Mouse (Mus musculus) liver, embryonic 16.5 days (tissue): ENCODE results near the gene Fam98c. TPM values are rescaled to one million over a fixed set of nuclear protein-coding genes. Genes with fewer than 3 reads are reported as not detected.

Source experiments
- ATAC-seq: fragments of 200-750 bp; cut with Nextera tagmentation; 2 replicates; pipeline ENCODE4 v1.8.0; 2017; ENCODE audit warnings: low read depth, mild to moderate bottlenecking, moderate number of reproducible peaks, moderate library complexity
- H3K27ac ChIP-seq: fragments of 300-500 bp; sonication (generic); 2 replicates; pipeline ENCODE4 v1.5.1; 2014; ENCODE audit warnings: mild to moderate bottlenecking, low read length
- H3K27me3 ChIP-seq: fragments of 300-500 bp; sonication (generic); 2 replicates; pipeline ENCODE4 v1.6.1; 2014; ENCODE audit warnings: low read depth, low read length, mixed read lengths; ENCODE audit not compliant: control insufficient read depth, insufficient read depth
- H3K36me3 ChIP-seq: fragments of 300-500 bp; sonication (generic); 2 replicates; pipeline ENCODE4 v1.6.1; 2014; ENCODE audit warnings: mild to moderate bottlenecking; ENCODE audit not compliant: control insufficient read depth, insufficient read depth
- H3K4me1 ChIP-seq: fragments of 300-500 bp; sonication (generic); 2 replicates; pipeline ENCODE4 v1.6.1; 2014; ENCODE audit warnings: low read depth, low read length, mixed read lengths; ENCODE audit not compliant: control insufficient read depth
- H3K4me2 ChIP-seq: fragments of 300-500 bp; sonication (generic); 2 replicates; pipeline ENCODE4 v1.6.1; 2014; ENCODE audit warnings: low read depth, low read length, mixed read lengths
- H3K4me3 ChIP-seq: fragments of 300-500 bp; sonication (generic); 2 replicates; pipeline ENCODE4 v1.5.1; 2014; ENCODE audit warnings: low read depth, mild to moderate bottlenecking, low read length
- H3K9ac ChIP-seq: fragments of 300-500 bp; sonication (generic); 2 replicates; pipeline ENCODE4 v1.6.1; 2014; ENCODE audit warnings: low read depth, low read length
- H3K9me3 ChIP-seq: fragments of 300-500 bp; sonication (generic); replicated peaks from 2 replicates; pipeline ENCODE4 v1.6.1; 2016; ENCODE audit warnings: low read length; ENCODE audit not compliant: control insufficient read depth
- WGBS: fragments of 180-500 bp; shearing (Covaris S2); extraction: QIAGEN DNeasy Blood & Tissue Kit; methylation state at CpG from one replicate; pipeline ENCODE4 v1.1.7; 2014; ENCODE audit not compliant: insufficient replicate concordance; 5-methylcytosine and 5-hydroxymethylcytosine counted together
- polyA plus RNA-seq: library from polyadenylated mRNA; unstranded; fragments of >200 nt; fragmentation: Nextera tagmentation; extraction: Ambion mirVana; gene quantifications from 2 replicates; pipeline ENCODE4 v1.2.1, GENCODE M21; 2015

The Fam98c gene
- polyA plus RNA-seq, 1 experiment from 2014 or later: 4.9 TPM

DNA sequence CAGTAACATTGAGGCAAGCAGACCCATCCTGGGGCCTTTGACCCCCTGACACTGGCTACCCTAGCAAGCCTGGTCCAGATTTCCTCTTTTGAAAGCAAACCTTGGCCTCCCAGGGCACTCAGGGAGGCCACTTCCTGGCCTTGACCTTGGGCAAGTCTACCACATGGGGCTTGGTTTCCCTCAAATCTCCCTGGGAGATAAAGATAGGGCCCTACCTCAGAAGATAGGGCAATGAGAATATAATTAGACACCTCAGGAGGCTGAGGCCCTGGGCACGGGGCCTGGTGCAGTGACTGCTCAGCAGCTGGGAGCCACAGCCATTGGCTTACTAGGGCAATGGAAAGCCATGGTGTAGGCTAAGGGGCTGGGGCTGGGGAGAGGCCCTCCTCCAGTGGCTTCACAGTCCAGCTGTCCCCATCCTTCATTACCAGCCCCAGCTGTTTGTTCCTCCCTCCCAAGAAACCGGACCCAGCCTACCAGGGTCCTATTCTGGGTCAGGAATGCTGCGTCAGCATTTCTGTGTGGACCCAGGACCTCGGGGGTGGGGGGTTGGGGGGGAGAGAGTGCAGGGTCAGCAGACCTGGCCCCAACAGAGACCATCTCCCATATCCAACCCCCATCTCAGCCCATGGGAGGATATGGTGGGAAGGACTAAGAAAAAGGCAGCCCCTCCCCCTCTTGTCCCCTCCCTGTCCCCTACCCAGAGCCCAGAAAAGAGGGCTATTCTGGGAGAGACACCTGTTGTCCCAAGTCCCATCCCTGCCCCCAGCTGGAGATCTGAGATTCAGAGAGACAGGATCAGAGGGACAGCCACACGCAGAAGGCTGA is 32.3 kb downstream of the Fam98c start:
- Histone ChIP-seq H3K4me1 (peaks cover 14% of the 10 kb centered on the region), H3K4me3 (no peak overlapping the region), H3K27ac (no peak overlapping the region), H3K36me3 (no peaks in the 10 kb centered on the region), H3K9me3 (no peaks in the 10 kb centered on the region), H3K27me3 (0 out of 2 replicates have a peak, but pooled peaks cover 3% of the 10 kb centered on the region), H3K9ac (no peak overlapping the region), H3K4me2 (no peak overlapping the region)
- 32% methylated on average over 5 of the region's 5 CpGs for WGBS
- ATAC-seq: no peak

DNA sequence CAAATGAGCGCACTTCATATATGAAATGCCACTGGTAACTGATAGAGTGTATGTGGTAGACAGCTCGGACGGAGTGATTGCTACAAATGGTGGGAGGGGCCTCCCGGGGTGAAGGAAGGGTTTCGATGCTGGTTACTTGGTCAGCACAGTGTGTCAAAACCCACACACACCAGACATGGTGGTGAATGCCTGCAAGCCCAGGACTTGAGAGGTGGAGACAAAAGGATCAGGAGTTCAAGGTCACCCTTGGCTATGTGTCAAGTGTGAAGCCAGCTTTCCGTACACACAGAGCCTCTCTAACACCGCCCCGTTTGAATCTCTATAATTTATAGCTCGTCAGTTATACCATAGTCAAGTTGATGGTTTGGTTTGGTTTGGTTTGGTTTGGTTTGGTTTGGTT is 33.2 kb downstream of the Fam98c start:
- Histone ChIP-seq H3K9ac (no peak overlapping the region), H3K4me1 (peaks cover 14% of the 10 kb centered on the region), H3K4me3 (no peak overlapping the region), H3K9me3 (no peaks in the 10 kb centered on the region), H3K4me2 (no peak overlapping the region), H3K27me3 (0 out of 2 replicates have a peak, but pooled peaks cover 3% of the 10 kb centered on the region), H3K36me3 (no peaks in the 10 kb centered on the region), H3K27ac (no peak overlapping the region)
- ATAC-seq: no peak
- 65% methylated on average over 9 of the region's 9 CpGs for WGBS

DNA sequence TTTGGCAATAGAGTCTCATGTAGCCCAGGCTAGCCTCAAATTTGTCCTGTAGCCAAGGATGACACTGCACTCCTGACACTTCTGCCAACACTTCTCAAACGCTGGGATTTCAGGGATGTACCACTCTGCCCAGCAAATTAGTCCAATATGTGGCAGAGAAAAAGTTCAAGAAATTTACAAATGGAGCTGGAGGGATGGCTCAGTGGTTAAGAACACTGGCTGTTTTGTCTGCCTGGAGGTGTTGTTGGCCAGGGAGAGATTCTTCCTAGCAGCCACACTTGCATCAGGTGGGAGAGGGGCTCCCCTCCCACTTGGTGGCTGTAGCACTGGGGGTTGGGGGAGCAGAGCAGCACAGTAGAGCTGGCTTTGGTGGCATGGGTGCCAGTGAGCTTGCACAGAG is 36.5 kb downstream of the Fam98c start:
- Histone ChIP-seq H3K4me1 (peaks cover under 1% of the 10 kb centered on the region; the same call in 1 of the 2 replicates), H3K9ac (no peak overlapping the region), H3K4me3 (no peak overlapping the region), H3K27me3 (no peaks in the 10 kb centered on the region), H3K4me2 (no peak overlapping the region), H3K36me3 (no peaks in the 10 kb centered on the region), H3K9me3 (no peaks in the 10 kb centered on the region), H3K27ac (no peak overlapping the region)
- WGBS: 51% methylated on average over 1 of the region's 1 CpGs
- ATAC-seq: no peak

DNA sequence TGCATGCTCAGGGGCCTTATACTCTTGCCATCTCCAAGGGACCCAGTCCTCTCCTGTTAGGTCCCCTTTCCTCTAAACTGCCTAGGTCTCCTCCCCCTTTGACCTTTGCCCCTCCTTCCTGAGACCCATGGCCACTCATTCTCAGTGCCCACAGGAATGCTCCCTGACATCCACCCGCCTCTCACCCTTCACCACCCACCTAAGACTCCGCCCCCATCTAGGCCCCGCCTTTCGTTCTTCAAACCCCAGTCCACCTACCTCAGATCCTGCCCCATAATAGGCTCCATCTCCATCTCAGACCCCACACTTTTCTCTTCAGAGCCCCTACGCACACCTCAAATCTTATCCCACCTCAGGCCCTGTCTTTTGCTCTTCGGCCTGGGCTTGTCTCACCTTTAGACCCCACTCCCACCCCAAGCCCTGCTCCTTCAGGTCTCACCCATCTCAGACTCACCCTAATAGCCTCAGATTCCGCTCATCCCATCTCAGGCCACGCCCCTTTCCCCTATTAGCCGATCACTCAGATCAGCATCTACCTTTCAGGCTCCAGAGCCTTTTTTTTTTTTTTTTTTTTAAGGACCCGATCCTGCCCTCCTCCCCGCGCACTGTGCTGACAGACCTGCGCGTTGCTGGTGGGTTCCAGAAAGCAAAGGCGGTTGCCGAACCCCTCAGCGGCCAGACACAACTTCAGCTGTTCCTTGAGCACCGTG is 37.7 kb downstream of the Fam98c start:
- H3K9me3 ChIP-seq: no peaks in the 10 kb centered on the region
- 30% methylated on average over 18 of the region's 18 CpGs for WGBS
- no peak for ATAC-seq
- no peaks in the 10 kb centered on the region for H3K27me3 ChIP-seq
- no peaks in the 10 kb centered on the region for H3K4me1 ChIP-seq
- H3K9ac ChIP-seq: no peak overlapping the region
- H3K4me2 ChIP-seq: no peak overlapping the region
- H3K36me3 ChIP-seq: no peaks in the 10 kb centered on the region
- H3K4me3 ChIP-seq: no peak overlapping the region
- H3K27ac ChIP-seq: no peak overlapping the region

DNA sequence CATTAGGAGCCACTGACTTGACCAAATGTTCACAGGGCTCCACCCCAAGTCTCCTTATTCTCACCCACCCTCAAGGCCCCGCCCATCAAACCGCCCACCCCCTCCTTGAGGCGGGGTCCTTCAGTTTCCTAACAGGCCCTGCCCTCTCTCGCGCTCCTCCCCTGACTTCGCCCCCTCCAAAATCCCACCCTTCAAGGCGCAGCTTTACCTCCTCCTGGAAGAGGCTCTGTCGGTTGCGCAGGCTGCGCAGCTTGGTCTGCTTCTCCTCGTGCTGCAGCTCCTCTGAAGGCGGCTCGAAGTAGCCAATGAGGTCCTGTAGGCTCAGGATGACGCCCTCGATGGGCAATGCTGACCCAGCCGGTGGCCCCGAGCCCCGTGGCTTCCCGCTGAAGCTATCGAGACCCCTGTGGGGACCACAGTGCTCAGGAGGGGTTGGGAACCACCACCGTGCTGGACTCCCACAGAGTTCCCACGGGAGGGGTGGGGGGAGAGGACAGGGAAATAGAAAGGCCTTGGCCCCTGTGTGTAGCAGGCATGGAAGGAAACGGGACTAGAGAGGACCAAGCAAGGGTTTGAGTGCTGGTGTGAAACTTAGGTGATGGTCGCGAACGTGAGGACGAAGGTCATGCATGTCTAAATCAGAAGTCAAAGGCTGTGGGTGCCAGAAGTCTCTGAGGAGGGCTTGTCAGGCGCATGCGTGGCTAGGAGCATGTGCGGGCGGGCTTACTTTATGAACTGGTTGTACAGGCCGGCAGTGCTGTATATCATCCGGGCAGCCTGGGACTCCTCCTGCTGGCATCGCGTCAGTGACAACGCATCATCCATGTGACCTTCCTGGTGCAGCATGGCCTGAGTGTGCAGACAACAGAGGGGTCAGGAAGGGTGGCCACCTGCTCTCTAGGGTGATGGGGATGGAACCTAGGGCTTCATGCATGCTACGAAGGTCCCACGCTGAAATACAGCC is 46.8 kb downstream of the Fam98c start:
- Histone ChIP-seq H3K9ac (no peak overlapping the region), H3K27me3 (no peaks in the 10 kb centered on the region), H3K9me3 (no peaks in the 10 kb centered on the region), H3K4me3 (no peak overlapping the region), H3K4me2 (no peak overlapping the region), H3K27ac (no peak overlapping the region), H3K36me3 (no peaks in the 10 kb centered on the region), H3K4me1 (no peaks in the 10 kb centered on the region)
- WGBS: 39% methylated on average over 38 of the region's 38 CpGs
- ATAC-seq: no peak

Other genes starting within 250 kb of the Fam98c start
- gene Actn4, start 193.9 kb downstream of the Fam98c start, polyA plus RNA-seq: 130 and 137 TPM in 2 replicates
- gene Eif3k, start 174.4 kb downstream of the Fam98c start, polyA plus RNA-seq: 195 and 205 TPM in 2 replicates
- gene Map4k1, start 174.2 kb downstream of the Fam98c start, polyA plus RNA-seq: 28.3 and 30.2 TPM in 2 replicates
- gene Ryr1, start 31.1 kb downstream of the Fam98c start, polyA plus RNA-seq: 0.22 and 0.58 TPM in 2 replicates
- gene Rasgrp4, start 21.4 kb downstream of the Fam98c start, polyA plus RNA-seq: 1.2 and 1.4 TPM in 2 replicates
- gene Ggn, start 14.0 kb upstream of the Fam98c start, polyA plus RNA-seq: 0.09 TPM in 1 of 2 replicates, not detected in the other
- gene Spred3, start 14.2 kb upstream of the Fam98c start, polyA plus RNA-seq: 0.19 and 0.25 TPM in 2 replicates
- gene Psmd8, start 24.5 kb upstream of the Fam98c start, polyA plus RNA-seq: 106 and 111 TPM in 2 replicates
- 0.15 and 0.35 TPM in 2 replicates for gene Catsperg1, start 57.8 kb upstream of the Fam98c start, polyA plus RNA-seq
- gene Kcnk6, start 76.3 kb upstream of the Fam98c start, polyA plus RNA-seq: 1.4 and 1.5 TPM in 2 replicates
- gene Yif1b, start 82.1 kb upstream of the Fam98c start, polyA plus RNA-seq: 40.3 and 43.0 TPM in 2 replicates
- gene 2200002D01Rik, start 92.2 kb upstream of the Fam98c start, polyA plus RNA-seq: 5.3 and 5.8 TPM in 2 replicates
- gene Spint2, start 125.7 kb upstream of the Fam98c start, polyA plus RNA-seq: 30.9 and 38.6 TPM in 2 replicates
- 2.5 and 2.7 TPM in 2 replicates for gene Ppp1r14a, start 133.1 kb upstream of the Fam98c start, polyA plus RNA-seq
- gene Dpf1, start 147.7 kb upstream of the Fam98c start, polyA plus RNA-seq: 1.2 and 1.5 TPM in 2 replicates